Mouse (Mus musculus): ENCODE data around the gene Cep250. TPM values are rescaled to one million over a fixed set of nuclear protein-coding genes. Genes with fewer than 3 reads are reported as not detected.
"Not testable (repeated sequence)": the region's sequence is repeated elsewhere in the genome, so short reads cannot be mapped to it uniquely, and the experiment has no call there.

Gene Cep250
- polyA plus RNA-seq (2015; fragmentation: Nextera tagmentation; extraction: Ambion mirVana) = 21.9 and 24.4 TPM in 2 replicates

DNA sequence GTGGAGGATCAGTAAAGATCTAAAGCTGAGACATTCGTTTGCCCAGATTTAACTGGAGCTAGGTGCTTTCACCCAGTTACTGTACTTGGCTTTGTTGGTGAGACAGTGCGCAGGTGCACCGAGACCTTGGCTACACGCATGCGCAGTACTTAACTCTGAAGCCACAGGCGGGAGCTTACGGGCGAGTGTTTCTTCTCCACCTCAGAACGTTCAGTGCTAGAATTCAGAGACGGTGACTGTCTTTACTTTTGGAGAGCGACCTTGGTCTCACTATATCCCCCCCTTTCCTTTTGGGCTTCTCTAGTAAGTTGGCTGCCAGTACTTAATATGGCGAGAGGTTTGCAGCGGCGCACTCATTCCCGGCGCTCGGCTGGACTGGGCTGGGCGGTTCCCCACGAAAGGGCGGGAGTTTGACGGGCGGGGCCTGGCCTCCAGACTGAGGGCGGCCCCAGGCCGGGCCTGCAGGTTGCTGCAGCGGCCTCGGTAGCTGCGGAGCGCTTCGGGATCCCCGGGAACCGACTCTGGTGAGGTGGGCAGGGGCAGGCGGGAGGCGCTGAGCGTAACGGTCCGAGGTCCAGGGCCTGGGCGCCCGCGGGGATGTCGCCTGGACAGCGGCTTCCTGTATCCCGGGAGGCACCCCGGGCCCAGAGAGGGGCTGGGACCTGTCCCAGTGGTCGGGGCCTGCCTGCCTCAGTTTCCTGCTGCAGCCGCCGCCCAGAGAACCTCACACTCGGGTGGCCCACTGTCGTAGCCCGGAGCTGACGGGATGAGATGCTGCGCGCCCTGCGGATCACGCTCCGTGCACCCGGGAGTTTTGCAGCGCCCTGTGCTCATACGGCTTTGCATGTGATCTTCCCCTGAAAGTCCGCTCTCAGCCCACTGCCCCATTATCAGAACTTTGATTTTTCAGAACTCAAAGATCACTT is at the start of gene Cep250:
Gene Cep250 (plus strand): TSS at position 325 of the 926 bp plus-strand sequence.
- peak; percentile 98 for ATAC-seq (replicated peaks; ENCODE audit: low FRiP score)
- Histone ChIP-seq H3K4me1 (peaks cover 19% of the 10 kb centered on the region; the same call in 1 of the 2 replicates), H3K36me3 (peaks cover 9% of the 10 kb centered on the region; the same call in 1 of the 2 replicates), H3K9ac (peak within 1 kb of the TSS; percentile 94), H3K27ac (peak within 1 kb of the TSS; percentile 89), H3K4me3 (replicated peaks) (peak within 1 kb of the TSS; percentile 95), H3K4me2 (peak within 1 kb of the TSS; percentile 69), H3K9me3 (replicated peaks) (no peaks in the 10 kb centered on the region), H3K27me3 (0 out of 2 replicates have a peak, but pooled peaks cover 6% of the 10 kb centered on the region)
- WGBS = under 1% methylated on average over 59 of the region's 59 CpGs

DNA sequence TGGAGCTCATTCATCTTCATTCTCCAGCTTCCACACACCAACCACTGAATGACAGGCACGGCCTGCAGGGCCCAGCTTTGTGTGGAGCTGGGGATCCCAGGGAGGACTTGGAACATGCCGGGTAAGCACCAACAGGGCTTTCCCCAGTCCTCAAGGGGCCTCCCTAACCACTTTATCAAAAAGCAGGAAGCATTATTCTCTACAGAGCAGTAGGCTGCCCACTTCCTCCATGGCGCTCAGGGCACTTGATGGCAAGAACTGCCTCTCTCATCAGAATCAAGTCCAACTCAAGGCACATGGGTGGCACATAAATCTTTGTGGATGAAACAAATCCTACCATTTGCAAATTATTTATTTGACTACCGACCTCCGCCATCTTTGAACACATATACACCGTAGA is 41.6 kb upstream of the Cep250 start:
- Histone ChIP-seq H3K36me3 (peaks cover 65% of the 10 kb centered on the region), H3K4me2 (no peak overlapping the region), H3K9me3 (replicated peaks) (no peaks in the 10 kb centered on the region), H3K27ac (no peak overlapping the region), H3K4me3 (replicated peaks) (no peak overlapping the region), H3K9ac (no peak overlapping the region), H3K4me1 (no peaks in the 10 kb centered on the region), H3K27me3 (no peaks in the 10 kb centered on the region)
- WGBS = 92% methylated on average over 6 of the region's 6 CpGs
- no peak for ATAC-seq (replicated peaks; ENCODE audit: low FRiP score)

DNA sequence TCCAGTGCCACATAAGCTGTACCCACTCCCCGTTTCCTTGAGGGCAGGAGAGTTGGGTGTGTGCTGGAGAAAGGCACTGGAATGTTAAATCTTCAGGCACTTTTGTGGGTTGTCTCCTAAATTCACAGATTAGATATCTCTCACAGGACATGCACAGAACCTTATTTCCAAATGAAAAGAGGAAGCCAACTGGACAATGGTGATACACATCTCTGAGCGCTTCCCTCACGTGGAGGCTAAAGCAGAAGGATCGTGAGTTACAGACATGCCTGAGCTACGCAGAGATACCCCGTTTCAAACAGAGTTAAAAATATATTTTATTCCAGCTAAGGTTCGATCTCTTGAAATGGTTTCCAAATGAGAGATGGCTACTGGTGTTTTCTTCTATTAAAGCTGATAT is 33.1 kb upstream of the Cep250 start:
- Histone ChIP-seq H3K4me3 (replicated peaks) (no peak overlapping the region), H3K9me3 (replicated peaks) (no peaks in the 10 kb centered on the region), H3K36me3 (peaks cover 41% of the 10 kb centered on the region), H3K4me2 (no peak overlapping the region), H3K9ac (no peak overlapping the region), H3K4me1 (peaks cover 5% of the 10 kb centered on the region), H3K27me3 (no peaks in the 10 kb centered on the region), H3K27ac (no peak overlapping the region)
- 92% methylated on average over 7 of the region's 7 CpGs for WGBS
- no peak for ATAC-seq (replicated peaks; ENCODE audit: low FRiP score)

DNA sequence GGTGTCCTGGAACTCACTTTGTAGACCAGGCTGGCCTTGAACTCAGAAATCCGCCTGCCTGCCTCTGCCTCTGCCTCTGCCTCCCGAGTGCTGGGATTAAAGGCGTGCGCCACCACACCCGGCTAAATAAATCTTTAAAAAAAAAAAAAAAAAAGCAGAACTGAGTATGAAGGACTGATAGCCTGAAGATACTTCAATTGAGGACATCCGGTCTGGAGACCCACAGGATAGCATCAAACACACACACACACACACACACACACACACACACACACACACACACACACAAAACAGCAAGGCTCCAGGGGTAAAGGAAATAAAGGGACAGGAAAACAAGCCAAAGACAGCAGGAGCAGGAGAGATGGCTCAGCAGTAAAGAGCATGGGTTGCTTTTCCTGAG is 31.0 kb upstream of the Cep250 start:
- H3K27ac ChIP-seq; H3K4me3 ChIP-seq (replicated peaks); H3K27me3 ChIP-seq; H3K4me2 ChIP-seq; H3K9me3 ChIP-seq (replicated peaks); ATAC-seq (replicated peaks; ENCODE audit: low FRiP score); H3K9ac ChIP-seq: not testable (repeated sequence)
- 92% methylated on average over 6 of the region's 6 CpGs for WGBS
- peaks cover 25% of the 10 kb centered on the region for H3K36me3 ChIP-seq
- peaks cover 18% of the 10 kb centered on the region for H3K4me1 ChIP-seq

DNA sequence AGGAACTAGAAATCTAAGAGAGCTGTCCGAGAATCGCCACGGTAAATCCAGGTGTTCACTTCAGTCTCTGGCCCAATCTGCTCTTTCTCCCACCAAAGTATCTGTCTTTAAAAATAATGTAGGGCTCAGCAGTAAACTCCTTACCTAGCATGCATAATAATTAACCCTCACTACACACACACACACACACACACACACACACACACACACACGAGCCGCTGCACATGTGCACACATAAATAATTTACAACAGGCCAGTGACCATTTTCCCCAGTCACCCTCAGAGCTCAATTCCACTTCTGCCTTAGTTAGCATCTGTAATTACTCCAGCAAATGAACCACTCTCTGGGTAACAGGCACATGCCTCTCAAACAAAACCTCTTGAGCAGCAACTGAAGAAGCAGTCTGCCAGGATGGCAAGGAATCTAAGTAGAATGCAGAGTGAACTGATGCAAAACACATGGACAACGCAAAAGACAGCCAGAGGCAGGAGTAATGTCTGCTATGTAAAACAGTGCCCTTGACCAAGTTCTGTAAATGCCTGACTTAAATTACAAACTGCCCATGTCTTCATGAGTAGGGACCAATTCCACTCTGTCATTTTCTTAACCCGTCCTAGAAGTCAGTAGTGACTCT is 27.4 kb upstream of the Cep250 start:
- Histone ChIP-seq H3K4me1 (peaks cover 24% of the 10 kb centered on the region), H3K4me2 (peak overlapping the region; percentile 62), H3K4me3 (replicated peaks) (peak overlapping the region; percentile 62), H3K9me3 (replicated peaks) (no peaks in the 10 kb centered on the region), H3K9ac (peak overlapping the region; percentile 65), H3K27me3 (no peaks in the 10 kb centered on the region), H3K27ac (peak overlapping the region; percentile 93), H3K36me3 (peaks cover 9% of the 10 kb centered on the region)
- WGBS = 54% methylated on average over 7 of the region's 7 CpGs
- no peak for ATAC-seq (replicated peaks; ENCODE audit: low FRiP score)

DNA sequence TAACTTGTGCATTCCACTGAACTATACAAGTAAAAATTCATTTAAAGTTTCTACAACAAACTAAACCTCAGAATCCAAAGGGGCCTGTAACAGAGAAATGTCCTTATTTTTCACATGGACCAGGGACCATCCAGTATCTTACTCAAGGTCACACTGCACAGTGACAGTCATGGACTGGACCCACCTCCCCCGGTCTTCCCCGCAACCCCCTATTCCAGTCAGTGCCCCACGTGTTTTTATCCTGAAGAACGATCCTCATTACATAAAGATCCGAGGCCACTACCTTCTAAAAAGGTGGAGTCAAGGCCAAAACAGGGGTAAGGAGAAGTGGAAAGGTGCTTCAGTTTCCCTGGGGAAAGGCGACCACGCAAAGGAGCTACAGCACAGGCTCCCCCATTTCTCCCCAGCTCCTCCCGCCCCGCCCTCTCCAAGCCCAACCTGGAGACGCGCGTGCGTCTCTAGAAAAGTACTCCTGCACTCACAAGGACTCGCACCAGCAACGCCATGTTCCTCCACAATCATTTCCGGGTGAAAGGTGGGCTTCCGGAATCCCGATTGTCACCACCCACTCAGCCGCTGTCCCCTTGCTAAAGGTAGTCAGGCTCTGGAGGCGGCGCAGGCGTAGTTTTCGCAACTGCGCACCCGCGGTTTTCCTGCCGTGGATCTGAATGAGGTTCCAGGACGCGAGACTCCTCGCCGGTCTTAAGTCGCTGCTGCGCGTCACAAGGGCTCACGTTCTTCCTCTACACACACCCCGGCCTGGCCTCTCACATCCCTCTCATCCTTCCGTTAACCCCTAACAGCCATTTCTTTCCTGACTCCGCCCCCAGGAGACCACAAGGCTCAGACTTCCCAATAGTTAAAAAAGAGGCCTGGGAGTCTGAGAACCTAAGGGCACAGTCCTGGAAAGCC is 26.5 kb upstream of the Cep250 start, which contains the start of gene Uqcc1:
Gene Uqcc1 (minus strand): TSS at position 780 of the 912 bp plus-strand sequence.
- peak within 1 kb of the TSS; percentile 62 for H3K4me3 ChIP-seq (replicated peaks)
- peak within 1 kb of the TSS; percentile 65 for H3K9ac ChIP-seq
- H3K27me3 ChIP-seq = no peaks in the 10 kb centered on the region
- H3K4me2 ChIP-seq = peak within 1 kb of the TSS; percentile 62
- ATAC-seq (replicated peaks; ENCODE audit: low FRiP score) = peak; percentile 95
- no peaks in the 10 kb centered on the region for H3K9me3 ChIP-seq (replicated peaks)
- no peaks in the 10 kb centered on the region for H3K36me3 ChIP-seq
- H3K4me1 ChIP-seq = peaks cover 24% of the 10 kb centered on the region
- H3K27ac ChIP-seq = peak within 1 kb of the TSS; percentile 93
- under 1% methylated on average over 38 of the region's 38 CpGs for WGBS

DNA sequence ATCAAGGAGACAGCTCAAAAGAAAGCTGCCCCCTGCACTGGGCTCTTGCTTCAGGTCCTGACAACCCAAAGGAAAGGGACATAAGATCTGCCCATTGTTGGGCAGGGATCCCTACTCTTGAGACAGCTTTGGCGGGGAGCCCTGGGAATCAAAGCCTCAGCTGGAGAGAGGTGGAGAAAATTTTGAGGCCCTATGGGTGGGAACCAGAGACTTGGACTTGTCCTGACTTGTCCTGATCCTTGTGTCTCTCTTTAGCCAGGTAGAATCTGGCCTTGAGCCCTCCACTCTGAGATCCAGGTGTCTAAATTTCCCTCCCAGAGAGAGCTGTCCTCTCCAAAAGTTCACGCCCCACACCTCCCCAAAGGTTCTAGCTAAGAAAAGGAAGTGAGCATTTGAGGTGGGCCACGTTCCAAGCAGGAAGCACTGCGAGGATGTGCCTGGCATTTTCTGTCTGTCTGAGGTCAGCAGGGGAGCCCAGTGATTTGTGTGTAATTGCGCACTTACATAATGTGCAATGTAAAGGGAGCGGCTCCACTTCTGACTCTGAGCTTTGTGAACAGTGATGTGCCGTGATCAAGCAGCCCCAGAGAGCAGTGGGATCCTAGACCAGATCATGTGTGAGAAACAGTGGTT is 16.2 kb upstream of the Cep250 start:
- H3K4me3 ChIP-seq (replicated peaks) = no peak overlapping the region
- H3K9ac ChIP-seq = no peak overlapping the region
- H3K9me3 ChIP-seq (replicated peaks) = no peaks in the 10 kb centered on the region
- no peak overlapping the region for H3K27ac ChIP-seq
- WGBS = 73% methylated on average over 7 of the region's 7 CpGs
- peaks cover 7% of the 10 kb centered on the region; the same call in 1 of the 2 replicates for H3K27me3 ChIP-seq
- H3K4me1 ChIP-seq = peaks cover 28% of the 10 kb centered on the region
- no peak overlapping the region for H3K4me2 ChIP-seq
- H3K36me3 ChIP-seq = no peaks in the 10 kb centered on the region
- ATAC-seq (replicated peaks; ENCODE audit: low FRiP score) = no peak

DNA sequence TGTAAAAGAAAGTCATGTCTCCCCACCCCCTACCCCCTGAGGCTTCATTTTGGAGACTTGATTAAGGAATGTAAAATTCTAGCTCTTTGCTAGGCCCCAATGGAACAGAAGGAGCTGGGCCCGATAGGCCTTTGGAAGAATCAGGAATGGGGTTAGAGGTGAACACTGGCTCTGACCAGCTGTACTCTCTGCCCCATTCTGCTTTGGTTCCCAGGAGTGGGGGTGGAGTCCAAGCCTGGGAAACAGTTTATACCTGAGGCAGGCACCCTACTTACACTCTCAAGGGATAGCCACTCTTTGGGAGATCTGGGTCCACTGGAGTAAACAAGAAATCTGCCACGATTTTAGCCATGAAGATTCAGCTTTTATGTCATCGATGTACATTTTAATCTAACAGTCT is 15.6 kb upstream of the Cep250 start, which contains the start of gene Gm15557:
Gene Gm15557 (plus strand): TSS at position 48 of the 400 bp plus-strand sequence.
- no peak within 1 kb of the TSS for H3K27ac ChIP-seq
- 91% methylated on average over 3 of the region's 3 CpGs for WGBS

DNA sequence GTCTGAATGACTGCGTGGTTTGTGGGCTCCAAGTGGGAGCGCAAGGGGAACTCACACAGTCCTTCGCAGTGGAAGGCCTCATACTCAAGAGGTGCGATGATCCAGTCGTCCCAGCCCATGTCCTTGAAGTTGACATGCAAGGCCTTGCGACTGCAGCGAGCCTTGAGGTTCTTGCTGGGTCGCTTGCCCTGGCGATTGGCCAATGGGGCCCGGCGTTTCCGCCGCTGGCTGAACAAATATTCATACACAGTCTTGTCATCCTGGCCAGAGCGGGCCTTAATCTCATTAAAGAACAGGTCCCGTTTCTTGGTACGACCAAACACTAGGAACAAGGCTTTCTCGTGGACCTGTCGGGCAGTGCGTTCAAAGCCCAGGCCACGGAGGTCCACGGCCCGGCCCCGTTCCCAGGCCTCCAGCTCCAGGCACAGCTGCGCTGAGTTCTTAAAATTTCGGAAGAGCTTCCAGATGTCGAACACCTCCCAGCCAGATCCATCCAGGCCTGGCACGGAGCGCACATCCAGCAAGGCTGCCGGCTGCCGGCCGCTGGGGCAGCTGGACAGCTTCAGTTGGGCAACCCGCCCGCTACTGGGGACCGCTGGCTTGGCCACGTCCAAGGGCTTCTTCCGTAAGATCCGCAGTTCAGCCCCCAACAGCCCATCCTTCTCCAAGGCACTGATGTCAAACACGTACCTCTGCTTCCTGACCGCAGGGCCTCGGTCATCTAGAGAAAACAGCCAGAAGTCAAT is 14.4 kb upstream of the Cep250 start:
- H3K27me3 ChIP-seq = peaks cover 7% of the 10 kb centered on the region; the same call in 1 of the 2 replicates
- H3K4me2 ChIP-seq = no peak overlapping the region
- no peak overlapping the region for H3K9ac ChIP-seq
- WGBS = 78% methylated on average over 40 of the region's 40 CpGs
- no peak overlapping the region for H3K4me3 ChIP-seq (replicated peaks)
- peaks cover 35% of the 10 kb centered on the region for H3K4me1 ChIP-seq
- H3K36me3 ChIP-seq = no peaks in the 10 kb centered on the region
- ATAC-seq (replicated peaks; ENCODE audit: low FRiP score) = no peak
- no peak overlapping the region for H3K27ac ChIP-seq
- no peaks in the 10 kb centered on the region for H3K9me3 ChIP-seq (replicated peaks)

More for the DNA sequence above, 15.6 kb upstream of the Cep250 start, which contains the start of gene Gm15557:
- Histone ChIP-seq H3K9ac (no peak within 1 kb of the TSS), H3K9me3 (replicated peaks) (no peaks in the 10 kb centered on the region), H3K4me2 (no peak within 1 kb of the TSS), H3K4me1 (peaks cover 31% of the 10 kb centered on the region), H3K27me3 (peaks cover 7% of the 10 kb centered on the region; the same call in 1 of the 2 replicates), H3K36me3 (no peaks in the 10 kb centered on the region), H3K4me3 (replicated peaks) (no peak within 1 kb of the TSS)
- ATAC-seq (replicated peaks; ENCODE audit: low FRiP score) = no peak

DNA sequence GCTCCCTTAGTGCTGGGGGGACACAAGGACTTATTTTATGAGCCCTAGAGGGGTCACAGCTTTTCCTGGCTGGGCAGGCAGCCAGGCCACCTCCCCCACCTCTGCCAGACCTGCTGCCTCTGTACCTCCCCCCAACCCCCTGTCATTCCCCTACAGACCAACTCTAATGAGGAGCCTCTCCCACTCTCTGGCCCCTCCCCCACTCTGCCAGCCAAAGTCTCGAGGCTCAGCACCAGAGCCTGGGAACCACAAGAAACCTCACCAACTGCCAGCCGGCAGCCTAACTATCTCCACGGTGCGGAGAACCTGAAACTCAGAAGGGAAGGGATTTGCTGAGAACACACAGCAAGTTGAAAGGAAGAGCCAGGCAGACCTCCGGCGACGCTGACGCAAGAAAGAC is 12.8 kb upstream of the Cep250 start:
- WGBS = 3% methylated on average over 8 of the region's 8 CpGs
- peak; percentile 52; the same call in 1 of the 2 replicates for ATAC-seq (replicated peaks; ENCODE audit: low FRiP score)
- Histone ChIP-seq H3K27ac (no peak overlapping the region), H3K4me1 (peaks cover 38% of the 10 kb centered on the region), H3K9me3 (replicated peaks) (no peaks in the 10 kb centered on the region), H3K9ac (no peak overlapping the region), H3K4me2 (peak overlapping the region; percentile 45), H3K4me3 (replicated peaks) (no peak overlapping the region), H3K36me3 (no peaks in the 10 kb centered on the region), H3K27me3 (peaks cover 7% of the 10 kb centered on the region; the same call in 1 of the 2 replicates)
